Mouse (Mus musculus): ENCODE measurements around the gene Tmem163.

DNA sequence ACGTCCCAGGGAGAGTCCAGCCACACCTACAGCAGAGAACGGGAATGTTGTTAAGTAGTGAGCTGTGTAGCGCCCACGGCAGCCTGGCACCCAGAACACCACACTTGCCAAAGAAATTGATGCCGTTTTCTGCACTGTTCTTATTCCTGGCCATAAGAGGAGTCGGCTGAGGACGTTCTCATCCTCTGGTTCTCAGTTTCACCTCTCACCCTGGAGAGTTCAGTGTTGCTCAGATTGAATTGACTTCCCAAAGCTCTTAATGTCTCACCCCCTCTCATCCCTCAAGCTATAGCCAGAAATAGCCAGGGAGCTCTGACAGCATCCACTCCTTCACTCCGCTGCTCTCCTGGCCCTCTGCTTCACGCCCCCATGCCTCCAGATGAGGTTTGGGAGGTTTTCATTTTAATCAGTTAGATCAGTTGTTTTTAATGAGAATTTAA lies 239.9 kb downstream of the Tmem163 start:
- no peak for TF ChIP-seq CTCF (conservative IDR thresholded peaks at IDR 0.05; ENCODE audit: insufficient read depth, insufficient read length, low read depth, low read length)
- TF ChIP-seq POLR2A (IDR thresholded peaks at IDR 0.05; ENCODE audit: low read depth, low read length), result no peak
